Mouse (Mus musculus) left cerebral cortex, postnatal 10 days (tissue): ENCODE measurements around the gene Trafd1. TPM values are rescaled to one million over a fixed set of nuclear protein-coding genes. Genes with fewer than 3 reads are reported as not detected.
"Not testable (repeated sequence)": the region's sequence is repeated elsewhere in the genome, so short reads cannot be mapped to it uniquely, and the experiment has no call there.

Source experiments
- DNase-seq, 2 experiments: peaks; one replicate each; pipeline ENCODE4 v3.0.0; 2021 to 2022; ENCODE audit warnings: low spot score in 2 of 2, mixed read lengths in 1 of 2; ENCODE audit errors: extremely low spot score in 1 of 2
- intact Hi-C: fragments of 180-260 bp; cut with DNase I; formaldehyde crosslinking; loops from one replicate; pipeline ENCODE4 v1.15.1; 2025
- total RNA-seq, 2 experiments: library from RNA; stranded (reverse); gene quantifications; 2 replicates each; pipeline ENCODE4 v1.2.3; 2021

Gene Trafd1
- total RNA-seq, 2 experiments from 2014 or later, result 97.9 to 105 TPM

DNA sequence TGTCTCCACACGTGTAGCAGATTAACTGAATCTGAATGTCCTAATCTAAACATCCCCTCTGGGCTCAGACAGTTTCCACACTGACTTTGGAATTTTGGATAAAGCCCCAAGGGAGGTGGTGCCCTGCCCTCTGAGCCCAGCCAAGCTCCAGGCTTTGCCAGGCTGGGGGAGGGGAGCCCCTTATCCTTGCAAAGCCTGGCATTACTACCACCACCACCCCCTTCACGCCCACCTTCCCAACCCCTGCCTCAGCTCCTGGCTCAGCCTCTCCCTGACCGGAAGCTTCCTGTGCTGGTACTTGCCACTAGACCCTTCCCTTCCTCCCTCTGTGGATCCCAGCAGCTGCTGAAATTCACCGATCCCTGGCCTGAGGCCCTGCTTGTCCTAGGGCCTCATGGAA is 1.7 kb upstream of the Trafd1 start:
- peak in 1 of 2 experiments; percentile 59 for DNase-seq
- intact Hi-C loops, result loop anchor here (5.0 kb wide), 1 partner anchor 165 kb away; the partner anchor contains the start of gene Hectd4

DNA sequence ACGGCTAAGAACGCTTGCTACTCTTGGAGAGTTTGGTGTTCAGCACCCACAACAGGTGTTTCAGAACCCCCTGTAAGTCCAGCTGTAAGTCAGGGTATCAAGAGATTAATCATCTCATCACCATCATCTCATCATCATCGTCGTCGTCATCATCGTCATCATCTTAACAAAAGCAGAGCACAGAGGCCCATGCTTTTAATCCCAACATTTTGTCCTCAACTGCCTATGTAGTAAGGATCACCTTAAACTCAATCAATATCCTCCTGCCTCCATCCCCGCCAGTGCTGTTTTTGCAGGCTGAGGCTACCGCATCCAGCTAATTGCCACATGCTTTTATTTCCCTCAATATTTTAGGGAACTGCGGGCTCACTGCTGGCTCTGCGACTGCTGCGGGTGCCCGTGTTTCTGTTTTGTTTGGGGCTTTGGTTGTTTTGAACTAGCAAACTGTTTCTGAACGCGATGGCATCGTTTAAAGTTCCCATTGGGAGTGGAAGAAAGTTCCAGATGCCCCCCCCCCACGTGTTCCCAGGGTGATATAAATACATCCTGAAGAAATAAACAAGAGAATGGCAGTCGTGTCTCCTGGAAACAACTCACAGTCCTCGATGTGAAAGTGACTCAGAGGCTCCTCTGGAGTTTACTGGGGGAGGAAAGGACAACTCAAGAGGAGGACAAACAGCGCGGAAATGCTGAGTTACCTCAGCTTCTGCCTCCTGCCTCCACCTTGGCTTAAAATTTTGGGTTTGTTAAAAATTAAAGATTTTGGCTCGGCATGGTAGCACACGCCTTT is 883 bp upstream of the Trafd1 start:
- intact Hi-C loops, result loop anchor here (5.0 kb wide), 1 partner anchor 164 kb away; the partner anchor contains the start of gene Hectd4
- no peak for DNase-seq

DNA sequence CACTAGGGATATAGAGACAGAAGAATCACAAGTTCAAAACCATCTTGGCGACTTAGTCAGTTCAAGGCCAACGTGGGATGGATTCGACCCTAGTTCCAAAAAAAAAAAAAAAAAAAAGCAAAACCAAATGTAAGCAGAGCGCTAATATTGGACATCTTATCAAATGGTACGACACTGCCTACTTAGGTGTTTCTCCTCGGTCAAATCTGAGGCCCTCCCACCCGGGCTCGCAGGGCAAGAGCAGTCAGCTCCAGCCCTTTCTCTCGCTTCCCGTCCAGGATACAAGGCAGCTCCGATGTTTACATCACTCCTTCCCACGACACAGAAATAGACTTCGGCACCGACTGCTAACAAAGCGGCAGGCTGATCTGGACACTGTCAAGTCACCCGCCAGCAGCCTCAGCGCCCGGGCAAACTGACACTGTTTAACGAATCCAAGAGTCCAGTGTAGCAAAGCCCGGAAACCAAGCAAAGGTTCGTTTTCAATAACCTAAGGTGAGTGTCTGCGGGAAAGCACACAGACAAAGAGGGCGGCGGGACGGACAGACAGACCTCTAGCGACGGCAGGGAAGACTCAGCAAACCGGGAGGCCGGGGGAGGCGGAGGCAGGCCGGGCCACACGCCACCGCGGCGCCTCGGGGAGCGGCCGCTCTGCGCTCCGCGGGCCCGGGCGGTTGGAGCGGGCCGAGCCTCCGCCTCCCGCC is 523 bp downstream of the Trafd1 start:
- DNase-seq, result peak in 1 of 2 experiments; percentile 63
- intact Hi-C loops, result loop anchor here (5.0 kb wide), 1 partner anchor 163 kb away; the partner anchor contains the start of gene Hectd4

DNA sequence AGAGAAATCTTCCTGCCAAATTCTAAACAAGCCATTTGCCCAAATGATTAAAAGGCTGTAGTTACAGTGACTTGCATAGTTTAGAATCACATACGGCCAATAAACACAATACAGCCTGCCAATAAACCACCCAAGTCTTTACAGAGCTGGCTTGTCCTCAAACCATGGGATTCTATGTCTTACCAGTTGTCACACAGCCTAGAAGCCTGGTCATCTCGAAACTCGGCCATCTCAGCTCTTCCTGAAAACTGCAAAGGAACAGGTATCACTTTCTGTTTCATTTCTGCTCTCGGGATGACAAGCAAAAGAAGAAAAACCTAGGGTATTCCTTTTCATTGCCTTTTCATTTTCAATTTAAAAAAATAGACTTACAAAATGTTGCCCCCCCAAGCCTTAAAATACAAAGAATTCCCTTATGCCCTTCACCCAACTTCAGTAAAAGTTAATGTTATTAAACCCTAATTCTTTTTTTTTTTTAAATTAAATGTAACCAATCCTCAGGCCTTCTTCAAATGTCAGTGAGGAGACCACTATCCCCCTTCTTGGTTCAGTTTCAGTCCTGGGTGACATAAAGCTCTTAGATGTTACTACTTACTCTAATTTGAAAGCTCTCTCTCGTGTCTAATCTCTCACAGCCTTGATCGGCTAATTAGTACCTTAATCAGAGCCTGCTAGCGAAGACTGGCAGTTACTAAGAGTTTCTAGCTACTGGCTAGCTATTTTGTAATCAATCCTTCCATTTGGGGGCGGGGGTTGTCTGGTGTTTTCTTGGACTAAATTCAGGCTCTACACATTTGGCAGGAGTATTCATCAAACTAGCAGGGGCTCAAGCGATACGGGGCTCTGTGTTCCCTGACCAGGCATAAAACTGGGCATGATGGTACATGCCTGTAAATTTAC is 1.3 kb downstream of the Trafd1 start:
- DNase-seq, result no peak
- intact Hi-C loops, result no loop called here

DNA sequence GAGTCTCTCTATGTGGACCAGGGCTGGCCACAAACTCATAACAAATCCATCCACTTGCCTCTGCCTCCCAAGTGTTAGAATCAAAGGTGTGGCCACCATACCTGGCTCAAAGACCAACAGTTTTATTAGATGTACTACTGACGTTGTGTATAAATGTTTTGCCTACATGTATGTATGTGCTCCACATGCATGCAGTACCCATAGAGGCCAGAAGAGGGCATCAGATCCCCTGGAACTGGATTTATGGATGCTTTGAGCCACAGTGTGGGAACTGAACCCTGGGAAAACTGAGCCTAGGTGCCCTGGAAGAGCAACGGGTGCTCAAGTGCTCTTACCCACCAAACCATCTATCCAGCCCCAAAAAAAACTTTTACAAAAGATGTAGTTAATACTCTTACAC is 4.7 kb downstream of the Trafd1 start:
- intact Hi-C loops, result no loop called here
- no peak for DNase-seq

DNA sequence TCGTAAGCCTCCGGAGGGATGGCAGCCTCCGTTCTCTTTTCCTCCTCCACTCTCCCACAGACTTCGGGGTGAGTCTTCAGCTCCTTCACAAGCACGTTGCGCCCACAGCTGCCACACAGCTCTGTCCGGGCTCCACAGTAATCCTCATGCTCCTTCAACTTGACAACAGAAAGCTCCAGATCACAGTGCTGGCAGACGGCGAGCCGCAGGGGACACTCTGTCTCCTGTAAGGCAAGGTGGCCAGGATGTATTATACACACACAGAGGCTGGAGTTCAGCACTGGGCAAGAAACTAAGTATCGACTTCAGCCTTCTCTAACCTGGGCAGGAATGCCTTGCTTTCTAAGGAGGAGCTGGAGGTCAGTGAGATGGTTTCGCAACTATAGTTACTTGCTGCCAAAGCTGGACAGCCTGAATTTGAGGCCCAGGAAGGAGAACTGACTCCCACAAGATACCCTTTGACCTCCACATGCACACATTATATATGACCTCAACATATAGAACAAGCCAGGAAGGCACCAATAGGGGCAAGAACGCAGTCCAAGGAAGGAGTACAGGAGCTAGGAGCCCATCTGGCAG is 6.7 kb downstream of the Trafd1 start:
- no peak for DNase-seq
- intact Hi-C loops, result no loop called here

DNA sequence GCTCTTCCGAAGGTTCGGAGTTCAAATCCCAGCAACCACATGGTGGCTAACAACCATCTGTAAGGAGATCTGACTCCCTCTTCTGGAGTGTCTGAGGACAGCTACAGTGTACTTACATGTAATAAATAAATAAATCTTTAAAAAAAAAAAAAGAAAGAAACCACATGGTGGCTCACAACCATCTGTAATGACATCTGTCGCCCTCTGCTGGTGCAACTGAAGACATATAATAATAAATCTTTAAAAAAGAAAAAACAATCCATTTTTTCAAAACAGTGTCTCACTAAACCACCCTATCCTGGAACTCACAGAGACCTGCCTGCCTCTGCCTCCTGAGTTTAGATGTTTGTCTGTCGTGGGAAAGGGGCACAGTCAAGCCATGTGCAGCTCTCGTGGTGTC is 8.5 kb downstream of the Trafd1 start:
- DNase-seq, result peak in 1 of 2 experiments; percentile 79
- intact Hi-C loops, result not testable (repeated sequence)

DNA sequence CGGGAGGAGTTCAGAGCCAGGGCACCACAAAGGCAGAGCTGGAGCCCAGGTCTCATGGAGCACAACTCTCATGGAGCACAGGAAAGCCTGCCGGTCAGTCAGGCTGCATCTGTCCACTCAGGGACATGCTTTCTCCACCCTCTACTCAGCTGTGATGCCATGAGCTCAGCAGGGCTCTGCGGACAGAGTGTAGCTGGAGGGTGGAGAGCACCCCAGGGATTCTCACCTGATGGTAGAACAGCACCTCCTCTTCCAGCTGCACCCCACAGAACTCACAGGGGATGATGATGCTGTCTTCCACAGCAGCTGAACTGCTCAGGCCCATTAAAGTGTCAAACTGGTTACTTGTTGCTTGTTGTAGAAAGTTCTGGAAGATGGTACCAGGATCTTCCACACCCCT is 10.6 kb downstream of the Trafd1 start:
- no peak for DNase-seq
- intact Hi-C loops, result no loop called here

DNA sequence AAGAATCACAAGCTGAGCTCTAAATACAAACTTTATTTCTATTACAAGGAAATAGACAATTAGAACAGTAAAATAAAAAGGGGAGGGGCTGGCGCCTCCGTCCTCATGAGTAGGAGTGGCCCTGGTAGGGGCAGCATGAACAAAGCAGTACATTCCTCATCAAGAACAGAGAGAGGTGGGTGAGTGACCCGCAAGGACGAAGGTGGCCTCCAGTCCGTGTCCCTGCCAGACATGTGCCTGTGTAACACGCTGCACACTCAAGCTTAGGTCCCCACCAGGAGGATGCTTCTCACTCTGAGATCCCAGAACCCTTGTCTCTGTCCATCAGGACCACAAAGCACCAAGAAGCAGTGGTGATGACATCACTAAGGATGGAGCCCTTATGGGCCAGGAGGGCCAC is 13.7 kb downstream of the Trafd1 start:
- DNase-seq, result no peak
- intact Hi-C loops, result no loop called here

DNA sequence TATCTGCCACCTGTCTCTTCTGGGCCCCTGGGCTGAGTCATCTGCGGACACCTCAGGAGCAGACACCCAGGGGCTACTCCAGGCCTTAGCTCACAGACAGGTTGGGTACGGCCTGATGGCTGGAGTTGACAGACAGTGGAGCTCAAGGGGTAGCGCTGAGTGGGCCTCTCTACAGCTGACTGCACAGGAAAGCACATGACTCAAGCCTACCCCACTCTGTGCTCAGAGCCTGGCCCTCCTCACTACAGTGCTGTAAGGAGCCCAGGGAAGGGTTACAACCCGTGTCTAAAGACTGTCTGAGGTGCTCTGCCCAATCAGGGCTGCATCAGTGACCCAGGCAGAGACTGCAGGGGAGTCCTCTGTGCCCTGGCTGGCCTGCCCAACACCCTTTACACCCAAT is 18.2 kb downstream of the Trafd1 start:
- no peak for DNase-seq
- intact Hi-C loops, result no loop called here

DNA sequence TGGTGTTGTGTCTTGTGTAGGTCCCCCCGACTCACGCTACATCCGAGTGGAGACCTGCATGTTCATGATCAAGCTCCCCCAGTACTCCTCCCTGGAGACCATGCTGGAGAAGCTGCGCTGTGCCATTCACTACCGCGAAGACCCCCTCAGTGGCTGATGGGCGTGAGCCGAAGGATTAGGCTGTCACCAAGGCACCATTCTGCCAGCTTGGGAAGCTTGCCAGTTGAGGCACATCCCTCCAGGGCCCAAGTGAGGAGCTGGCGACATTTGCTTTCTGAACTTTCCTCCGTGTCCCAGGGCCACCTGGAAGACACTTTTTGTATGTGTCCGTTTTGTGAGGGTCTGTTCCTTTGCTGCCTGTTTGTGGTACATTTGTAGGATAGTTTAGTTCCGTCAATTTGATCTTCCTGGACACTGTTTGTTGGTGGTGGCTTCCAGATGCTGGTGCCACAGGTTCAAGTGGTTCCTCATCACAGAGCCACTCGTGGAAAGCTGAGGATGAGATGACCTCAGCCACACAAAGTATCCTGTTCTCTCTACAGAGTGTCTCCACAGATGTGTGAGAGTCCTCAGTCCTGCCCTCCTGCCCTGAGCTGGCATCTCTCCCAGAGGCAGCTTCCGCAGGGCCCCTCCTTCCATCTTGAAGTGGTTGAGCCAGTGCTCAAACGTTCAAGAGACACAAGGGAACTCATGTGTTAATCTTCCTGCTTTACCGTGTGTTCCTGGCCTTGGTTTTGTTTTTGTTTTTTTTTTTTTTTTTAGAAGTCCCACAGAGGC is 18.8 kb downstream of the Trafd1 start:
- no peak for DNase-seq
- intact Hi-C loops, result no loop called here

DNA sequence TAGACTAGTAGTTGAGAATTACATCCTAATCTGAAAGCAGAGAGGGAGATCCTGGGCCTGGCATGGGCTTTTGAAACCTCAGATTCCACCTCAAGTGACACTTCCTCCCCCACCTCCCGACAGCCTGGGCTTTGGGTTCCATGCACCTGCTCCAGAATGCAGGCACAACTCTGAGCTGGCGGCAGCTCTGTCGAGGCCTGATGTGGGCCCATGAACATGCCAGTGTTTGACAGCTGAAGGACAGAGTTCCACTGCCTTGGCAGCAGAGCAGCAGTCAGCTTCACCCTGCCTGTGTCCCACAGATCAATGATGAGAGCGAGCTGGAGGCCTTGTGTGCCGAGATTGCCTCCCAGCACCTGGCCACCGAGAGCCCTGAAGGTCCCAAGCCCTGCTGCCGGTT is 22.0 kb downstream of the Trafd1 start:
- DNase-seq, result no peak
- intact Hi-C loops, result no loop called here

DNA sequence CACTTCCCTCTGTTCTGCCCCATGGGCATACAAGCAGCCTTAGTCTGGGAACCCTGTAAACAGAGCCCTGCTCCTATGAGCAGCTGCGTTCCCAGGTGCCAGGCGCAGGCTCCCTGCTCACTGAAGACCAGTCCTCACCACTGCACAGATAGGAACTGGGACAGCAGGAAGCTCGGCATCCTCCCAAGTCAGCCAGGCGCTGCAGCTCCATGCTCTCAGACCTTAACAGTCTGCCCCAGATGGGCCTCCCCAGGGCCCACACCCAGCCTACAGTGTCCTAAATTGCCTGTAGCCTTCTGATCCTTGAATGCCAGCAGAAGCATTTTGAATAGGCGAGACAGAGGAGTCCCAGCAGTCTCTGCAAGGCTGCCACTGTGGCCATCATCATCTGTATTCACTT is 23.7 kb downstream of the Trafd1 start:
- no peak for DNase-seq
- intact Hi-C loops, result no loop called here

DNA sequence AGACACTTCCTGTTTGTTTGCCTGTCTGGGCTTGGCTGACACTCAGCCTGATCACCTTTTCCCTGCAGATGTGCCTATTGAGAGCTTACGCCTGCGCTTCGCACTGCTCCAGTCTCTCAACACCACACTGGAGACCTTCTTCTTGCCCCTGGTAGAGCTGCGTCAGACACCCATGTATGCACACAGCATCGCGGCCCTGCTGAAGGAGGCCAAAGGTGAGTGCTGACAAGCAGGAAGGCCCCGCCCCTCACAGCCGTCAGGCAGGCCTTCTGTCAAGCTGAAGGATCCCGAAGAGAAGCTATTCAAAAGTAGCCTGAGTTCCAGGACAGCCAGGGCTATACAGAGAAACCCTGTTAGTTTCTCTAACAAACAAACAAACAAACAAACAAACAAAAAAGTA is 26.2 kb downstream of the Trafd1 start:
- intact Hi-C loops, result no loop called here
- no peak for DNase-seq

DNA sequence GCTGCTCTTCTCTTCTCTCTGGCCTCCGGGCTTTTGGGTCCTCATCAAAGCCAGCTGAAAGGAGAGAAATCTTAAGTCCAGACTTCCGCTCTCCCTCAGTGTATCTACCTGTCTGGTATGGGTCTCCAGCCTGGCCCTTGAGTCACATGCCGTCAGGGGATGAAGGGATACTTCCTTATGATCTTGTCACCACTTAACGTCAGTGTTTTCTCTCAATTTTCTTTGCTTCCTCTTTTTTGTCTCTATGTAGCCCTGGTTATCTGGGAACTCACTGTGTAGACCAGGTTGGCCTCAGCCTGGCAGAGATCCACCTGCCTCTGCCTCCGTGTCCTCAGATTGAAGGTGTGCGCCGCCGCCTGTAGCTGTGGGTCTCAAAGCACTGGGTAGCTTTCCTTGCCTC is 41.4 kb downstream of the Trafd1 start:
- intact Hi-C loops, result no loop called here
- DNase-seq, result no peak

DNA sequence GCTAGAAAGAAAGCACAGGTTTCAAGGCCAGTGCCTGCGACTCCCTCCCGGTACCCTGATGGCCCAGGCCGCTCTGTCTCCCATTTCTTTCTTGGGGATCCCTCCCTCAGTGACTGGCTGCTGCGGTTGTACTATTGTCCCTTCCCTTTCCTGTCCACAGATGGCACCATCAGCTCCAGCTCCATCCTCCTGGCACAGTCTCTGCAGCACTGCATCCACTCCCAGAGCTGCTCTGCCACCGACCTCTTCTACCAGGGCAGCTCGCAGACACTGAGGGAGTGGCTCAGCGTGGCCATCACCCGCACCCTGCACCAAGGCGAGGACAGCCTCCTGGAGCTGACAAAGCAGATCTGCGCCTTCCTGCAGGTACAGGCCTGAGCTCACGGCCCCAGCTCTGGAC is 42.9 kb downstream of the Trafd1 start:
- no peak for DNase-seq
- intact Hi-C loops, result no loop called here

DNA sequence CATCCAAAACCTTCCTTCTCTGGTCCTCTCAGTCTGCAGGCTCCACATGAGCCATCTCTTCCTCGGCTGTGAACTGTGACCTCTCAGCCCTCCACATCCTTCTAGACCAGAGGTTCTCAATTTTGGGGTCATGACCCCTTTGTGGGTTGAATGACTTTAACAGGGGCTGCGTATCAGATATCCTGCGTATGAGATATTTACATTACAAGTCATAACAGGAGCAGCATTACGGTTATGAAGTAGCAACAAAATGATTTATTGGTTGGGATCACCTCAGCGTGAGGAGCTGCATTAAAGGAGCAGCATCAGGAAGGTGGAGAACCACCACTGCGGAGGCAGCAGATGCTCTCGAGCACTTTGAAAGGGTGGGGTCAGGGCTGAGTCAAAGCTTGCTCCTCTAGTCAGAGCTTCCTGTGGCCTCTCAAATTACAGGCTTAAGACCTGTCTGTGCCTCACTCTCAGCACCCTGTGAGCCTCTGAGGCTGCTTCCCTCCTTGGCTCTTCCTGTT is 44.4 kb downstream of the Trafd1 start:
- intact Hi-C loops, result no loop called here
- no peak for DNase-seq
